Mouse (Mus musculus): ENCODE data around the gene Krt14.

- TF ChIP-seq CTCF (IDR thresholded peaks at IDR 0.05; ENCODE audit: borderline replicate concordance, insufficient read depth, low read depth, low read length) (no peak), POLR2A (IDR thresholded peaks at IDR 0.05; ENCODE audit: borderline replicate concordance, insufficient read depth, low read length) (no peak)
These were observed 39.3 kb downstream of the Krt14 start for GRCm38 (mm10) chr11:100168071-100168470.

All from cerebellum, adult 2 months (tissue).